Mouse (Mus musculus) lung, embryonic 15.5 days (tissue): ENCODE data around the gene Rbm15b. TPM values are rescaled to one million over a fixed set of nuclear protein-coding genes. Genes with fewer than 3 reads are reported as not detected.

ENCODE experiments used
- ATAC-seq: fragments of 200-750 bp; cut with Nextera tagmentation; 2 replicates; pipeline ENCODE4 v1.8.0; 2017; ENCODE audit warnings: moderate number of reproducible peaks, borderline replicate concordance; ENCODE audit not compliant: low FRiP score, low TSS enrichment; ENCODE audit errors: extremely low read depth
- H3K27ac ChIP-seq: fragments of 300-500 bp; sonication (generic); 2 replicates; pipeline ENCODE4 v1.5.1; 2015; ENCODE audit warnings: moderate library complexity, mild to moderate bottlenecking, inconsistent platforms
- H3K27me3 ChIP-seq: fragments of 300-500 bp; sonication (generic); 2 replicates; pipeline ENCODE4 v1.6.1; 2015; ENCODE audit warnings: inconsistent platforms
- H3K36me3 ChIP-seq: fragments of 300-500 bp; sonication (generic); 2 replicates; pipeline ENCODE4 v1.6.1; 2015; ENCODE audit warnings: inconsistent platforms
- H3K4me1 ChIP-seq: fragments of 300-500 bp; sonication (generic); 2 replicates; pipeline ENCODE4 v1.6.1; 2015; ENCODE audit warnings: inconsistent platforms
- H3K4me2 ChIP-seq: fragments of 300-500 bp; sonication (generic); 2 replicates; pipeline ENCODE4 v1.6.1; 2015; ENCODE audit warnings: inconsistent platforms, mild to moderate bottlenecking, moderate library complexity
- H3K4me3 ChIP-seq: fragments of 300-500 bp; sonication (generic); 2 replicates; pipeline ENCODE4 v1.5.1; 2015; ENCODE audit warnings: mild to moderate bottlenecking, inconsistent platforms
- H3K9ac ChIP-seq: fragments of 300-500 bp; sonication (generic); 2 replicates; pipeline ENCODE4 v1.6.1; 2015; ENCODE audit warnings: inconsistent platforms
- H3K9me3 ChIP-seq: fragments of 300-500 bp; sonication (generic); 2 replicates; pipeline ENCODE4 v1.6.1; 2016; ENCODE audit warnings: inconsistent platforms
- WGBS: fragments of 180-500 bp; shearing (Covaris S2); methylation state at CpG from one replicate; pipeline ENCODE4 v1.1.7; 2015; 5-methylcytosine and 5-hydroxymethylcytosine counted together
- polyA plus RNA-seq: library from polyadenylated mRNA; unstranded; fragments of >200 nt; fragmentation: Nextera tagmentation; extraction: Ambion mirVana; gene quantifications from 2 replicates; pipeline ENCODE4 v1.2.1, GENCODE M21; 2015

Gene Rbm15b
- polyA plus RNA-seq, 1 experiment from 2014 or later, result 11.5 TPM

DNA sequence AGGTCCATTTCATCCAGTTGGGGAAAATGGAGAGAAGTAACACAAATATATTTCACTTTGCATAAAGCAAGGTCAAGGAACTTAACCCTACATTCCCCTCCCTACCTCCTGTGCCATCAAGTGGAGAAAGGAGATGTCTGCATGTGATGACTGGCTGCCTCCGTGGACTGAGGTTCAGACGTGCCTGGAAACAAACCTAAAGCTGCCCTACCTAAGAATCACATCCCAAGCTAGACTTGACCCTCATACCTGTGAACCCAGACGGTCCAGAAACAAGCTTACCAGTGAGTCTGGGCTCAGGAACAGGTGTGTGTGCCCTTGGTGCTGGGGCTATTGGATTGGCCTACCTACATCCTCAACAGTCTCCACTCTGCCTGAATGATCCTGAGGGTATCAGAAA, 6.1 kb upstream of the Rbm15b start:
- no peak for ATAC-seq
- no peak overlapping the region for H3K9ac ChIP-seq
- peaks cover 20% of the 10 kb centered on the region for H3K36me3 ChIP-seq
- no peaks in the 10 kb centered on the region for H3K27me3 ChIP-seq
- no peaks in the 10 kb centered on the region for H3K9me3 ChIP-seq
- no peak overlapping the region; the same call in 1 of the 2 replicates for H3K4me3 ChIP-seq
- H3K4me1 ChIP-seq, result peaks cover 32% of the 10 kb centered on the region
- H3K27ac ChIP-seq, result no peak overlapping the region
- WGBS, result 51% methylated on average over 3 of the region's 3 CpGs
- H3K4me2 ChIP-seq, result no peak overlapping the region

DNA sequence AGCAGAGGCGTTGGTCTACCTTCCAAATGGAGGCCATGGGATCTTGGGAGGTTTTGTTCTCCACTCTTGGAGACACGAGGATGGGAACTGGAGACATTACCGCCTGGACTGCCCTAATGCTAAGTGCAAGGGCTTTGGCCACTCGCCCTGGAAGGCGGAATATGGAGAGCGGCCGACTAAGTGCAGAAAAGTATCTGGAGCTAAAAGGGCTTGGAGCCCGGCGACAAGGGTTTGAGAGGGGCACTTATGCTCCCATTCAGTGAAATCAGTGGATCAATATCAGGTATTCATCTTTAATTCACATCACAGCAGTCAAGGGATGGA, 5.3 kb upstream of the Rbm15b start:
- ATAC-seq, result no peak
- no peaks in the 10 kb centered on the region for H3K9me3 ChIP-seq
- peak overlapping the region; percentile 91 for H3K4me3 ChIP-seq
- H3K4me2 ChIP-seq, result peak overlapping the region; percentile 85
- peak overlapping the region; percentile 97 for H3K27ac ChIP-seq
- H3K27me3 ChIP-seq, result no peaks in the 10 kb centered on the region
- 0% methylated on average over 9 of the region's 9 CpGs for WGBS
- H3K9ac ChIP-seq, result peak overlapping the region; percentile 80
- peaks cover 24% of the 10 kb centered on the region for H3K36me3 ChIP-seq
- H3K4me1 ChIP-seq, result peaks cover 40% of the 10 kb centered on the region

GRCm38 (mm10) chr9:106891829-106892551, 4.8 kb upstream of the Rbm15b start, which contains the start of gene Manf:
Manf (minus strand) TSS chr9:106891979.
- whole genome bisulfite sequencing, result 0% methylated on average over 59 of the region's 59 CpGs
- no peaks in the 10 kb centered on the region for H3K27me3 ChIP-seq
- ATAC-seq, result peak; percentile 99
- peaks cover 43% of the 10 kb centered on the region for H3K4me1 ChIP-seq
- H3K4me2 ChIP-seq, result peak within 1 kb of the TSS; percentile 85
- H3K9me3 ChIP-seq, result no peaks in the 10 kb centered on the region
- H3K36me3 ChIP-seq, result peaks cover 24% of the 10 kb centered on the region
- H3K4me3 ChIP-seq, result peak within 1 kb of the TSS; percentile 91
- peak within 1 kb of the TSS; percentile 92 for H3K9ac ChIP-seq
- H3K27ac ChIP-seq, result peak within 1 kb of the TSS; percentile 97

GRCm38 (mm10) chr9:106891341-106891741, 4.1 kb upstream of the Rbm15b start:
- Histone ChIP-seq H3K9ac (peak overlapping the region; percentile 92), H3K4me1 (peaks cover 43% of the 10 kb centered on the region), H3K4me3 (peak overlapping the region; percentile 91), H3K4me2 (peak overlapping the region; percentile 56), H3K27ac (peak overlapping the region; percentile 85), H3K27me3 (no peaks in the 10 kb centered on the region), H3K36me3 (peaks cover 24% of the 10 kb centered on the region), H3K9me3 (no peaks in the 10 kb centered on the region)
- WGBS, result under 1% methylated on average over 17 of the region's 17 CpGs
- no peak for ATAC-seq

DNA sequence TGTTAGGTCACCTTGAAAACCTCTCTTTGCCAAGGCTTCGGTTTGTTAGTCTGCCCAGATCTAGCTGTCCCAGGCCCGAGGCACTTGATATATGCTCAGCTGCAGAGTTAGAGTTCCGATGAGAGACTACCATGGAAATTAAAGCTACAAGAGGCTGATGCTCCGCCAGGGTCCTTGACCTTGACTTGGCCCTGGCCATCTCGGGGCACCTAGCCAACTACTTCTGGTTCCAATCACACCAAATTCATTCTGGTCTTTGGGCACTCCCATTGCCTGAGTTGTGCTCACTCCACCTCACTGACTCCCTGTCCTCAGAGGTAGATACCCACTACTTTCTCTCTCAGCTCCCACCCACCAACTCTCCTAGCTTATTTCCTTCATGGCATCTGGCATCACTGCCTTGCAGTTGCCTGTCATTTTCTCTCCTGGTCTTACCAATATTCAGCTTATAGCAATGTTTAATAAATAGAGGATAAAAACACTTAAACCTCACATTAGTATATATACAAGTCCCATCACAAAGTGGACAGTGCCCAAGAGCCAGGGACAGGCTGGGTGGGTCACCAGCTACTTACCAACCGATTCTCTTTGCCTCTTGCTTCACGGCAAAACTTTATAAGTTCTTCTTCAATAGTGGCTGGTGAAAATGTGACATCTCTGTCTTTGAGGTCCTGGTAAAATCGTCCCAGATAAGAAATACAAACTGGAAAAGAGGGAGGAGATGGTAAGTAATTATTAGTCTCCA, 3.4 kb upstream of the Rbm15b start:
- Histone ChIP-seq H3K4me3 (peak overlapping the region; percentile 91), H3K4me1 (peaks cover 46% of the 10 kb centered on the region), H3K27me3 (no peaks in the 10 kb centered on the region), H3K27ac (0 out of 2 replicates have a peak overlapping the region, but pooled peaks have one; percentile 85), H3K4me2 (peak overlapping the region; percentile 56), H3K9ac (peak overlapping the region; percentile 92), H3K36me3 (peaks cover 24% of the 10 kb centered on the region), H3K9me3 (no peaks in the 10 kb centered on the region)
- WGBS, result 44% methylated on average over 8 of the region's 8 CpGs
- no peak for ATAC-seq

GRCm38 (mm10) chr9:106889321-106889720, 2.1 kb upstream of the Rbm15b start:
- Histone ChIP-seq H3K4me2 (no peak overlapping the region), H3K9me3 (no peaks in the 10 kb centered on the region), H3K36me3 (peaks cover 24% of the 10 kb centered on the region), H3K4me3 (no peak overlapping the region), H3K27ac (no peak overlapping the region), H3K27me3 (no peaks in the 10 kb centered on the region), H3K4me1 (peaks cover 59% of the 10 kb centered on the region), H3K9ac (no peak overlapping the region)
- WGBS, result 71% methylated on average over 9 of the region's 9 CpGs
- ATAC-seq, result no peak

DNA sequence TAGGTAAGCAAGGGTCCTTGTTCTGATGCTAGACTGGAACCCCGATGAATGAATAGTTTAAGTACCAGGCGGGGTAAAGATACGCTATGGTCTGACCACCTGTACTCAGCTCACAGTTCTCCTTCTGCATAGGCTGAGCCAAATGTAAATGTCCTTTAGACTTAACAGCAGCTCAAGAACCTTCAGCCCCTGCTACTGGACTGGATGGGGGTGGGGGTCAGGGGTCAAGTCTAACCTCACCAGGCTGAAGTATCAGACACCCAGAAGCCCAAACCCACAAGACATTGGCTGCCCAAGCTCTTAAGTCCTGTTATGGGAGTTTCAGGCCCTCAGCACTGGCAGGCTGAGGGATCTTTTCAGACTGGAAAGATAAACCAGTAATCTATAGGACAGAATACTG, 1.1 kb upstream of the Rbm15b start:
- Histone ChIP-seq H3K27ac (no peak overlapping the region), H3K4me1 (peaks cover 67% of the 10 kb centered on the region), H3K9ac (no peak overlapping the region), H3K36me3 (peaks cover 29% of the 10 kb centered on the region), H3K4me2 (no peak overlapping the region), H3K27me3 (no peaks in the 10 kb centered on the region), H3K4me3 (no peak overlapping the region), H3K9me3 (no peaks in the 10 kb centered on the region)
- WGBS, result 89% methylated on average over 3 of the region's 3 CpGs
- no peak for ATAC-seq

DNA sequence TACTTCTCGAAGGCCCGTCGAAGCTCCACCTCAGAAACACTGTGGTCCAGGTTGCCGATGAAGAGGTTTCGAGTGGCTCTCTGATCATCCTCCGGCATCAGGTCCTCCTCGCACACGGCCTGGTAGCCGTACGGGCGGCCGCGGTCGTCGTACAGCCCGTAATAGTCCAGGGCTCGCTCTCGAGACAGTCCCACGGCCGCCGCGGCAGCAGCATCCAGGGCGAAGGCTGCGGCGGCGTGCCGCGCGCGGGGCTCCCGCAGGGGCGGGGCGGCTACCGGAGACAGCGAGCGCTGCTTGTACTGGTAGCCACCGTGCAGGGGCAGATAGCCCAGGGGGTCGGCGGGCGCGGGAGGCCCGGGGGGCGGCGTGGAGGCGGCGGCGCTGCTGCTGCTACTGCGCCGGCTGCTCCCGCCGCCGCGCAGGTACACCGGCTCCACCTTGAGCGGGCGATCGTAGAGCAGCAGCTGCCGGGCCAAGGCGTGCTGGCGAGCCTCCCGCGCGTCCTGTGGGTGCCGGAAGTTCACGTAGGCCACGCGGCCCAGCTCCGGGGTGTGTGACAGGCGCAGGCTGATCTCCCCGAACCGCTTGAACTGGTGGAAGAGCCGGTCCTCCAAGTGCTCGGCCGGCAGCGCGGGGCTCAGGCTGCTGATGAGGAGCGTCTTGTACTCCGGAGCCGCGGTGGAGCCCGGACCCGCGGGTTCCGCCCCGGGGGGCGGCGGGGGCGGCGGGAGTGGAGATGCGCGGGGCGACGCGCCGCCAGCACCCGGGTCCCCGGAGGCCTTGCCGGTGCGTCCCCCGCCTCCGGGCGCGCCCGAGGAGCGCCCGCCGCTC, 1.1 kb downstream of the Rbm15b start:
- Histone ChIP-seq H3K4me3 (peak overlapping the region; percentile 77), H3K36me3 (peaks cover 51% of the 10 kb centered on the region), H3K9ac (peak overlapping the region; percentile 87), H3K4me2 (peak overlapping the region; percentile 95), H3K27me3 (no peaks in the 10 kb centered on the region), H3K9me3 (no peaks in the 10 kb centered on the region), H3K4me1 (peaks cover 67% of the 10 kb centered on the region), H3K27ac (peak overlapping the region; percentile 83)
- 0 out of 2 replicates have a peak, but pooled peaks have one; percentile 1 for ATAC-seq
- WGBS, result under 1% methylated on average over 91 of the region's 107 CpGs

DNA sequence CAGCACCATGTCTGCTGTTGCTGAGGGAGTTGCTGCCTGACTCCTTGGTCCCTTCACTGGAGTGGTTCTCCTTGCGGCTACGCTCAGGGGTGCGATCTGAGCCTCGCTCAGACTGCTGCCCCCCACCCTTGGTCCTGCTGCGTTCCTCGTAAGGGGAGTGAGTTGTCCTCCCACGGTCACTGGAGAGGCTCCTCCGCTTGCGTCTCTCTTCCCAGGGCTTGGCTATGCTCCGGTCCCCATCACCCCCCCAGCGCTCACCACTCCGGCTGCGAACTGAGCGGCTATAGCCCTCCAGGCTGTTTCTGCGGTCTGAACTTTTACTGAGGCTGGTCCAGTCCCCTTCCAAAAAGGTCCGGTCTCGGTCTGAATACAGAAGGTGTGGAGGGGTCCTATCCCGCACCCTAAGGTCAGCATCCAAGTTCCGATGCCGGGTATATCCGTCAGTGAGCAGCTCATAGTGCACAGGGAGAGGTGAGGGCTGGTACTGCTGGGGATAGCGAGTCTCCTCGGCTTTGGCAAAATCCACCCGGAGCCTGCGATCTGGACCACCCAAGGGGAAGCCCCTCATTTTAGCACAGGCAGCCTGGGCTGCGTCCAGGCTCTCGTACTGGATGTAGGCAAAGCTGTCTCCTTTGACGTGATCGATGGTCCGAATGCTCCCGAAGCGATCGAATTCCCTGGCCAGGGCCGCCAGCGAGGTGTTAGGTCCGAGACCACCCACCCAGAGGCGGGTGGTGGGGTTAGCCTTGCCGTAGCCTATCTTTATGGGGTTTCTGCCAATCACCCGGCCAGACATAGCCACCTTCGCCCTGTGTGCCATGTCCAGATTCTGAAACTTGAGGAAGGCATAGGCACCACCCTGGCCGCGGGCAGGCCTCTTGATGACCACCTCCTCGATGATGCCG, 2.0 kb downstream of the Rbm15b start:
- peak overlapping the region; percentile 77 for H3K4me3 ChIP-seq
- ATAC-seq, result no peak
- peak overlapping the region; percentile 87 for H3K9ac ChIP-seq
- peaks cover 51% of the 10 kb centered on the region for H3K36me3 ChIP-seq
- no peaks in the 10 kb centered on the region for H3K27me3 ChIP-seq
- peaks cover 58% of the 10 kb centered on the region for H3K4me1 ChIP-seq
- no peak overlapping the region for H3K27ac ChIP-seq
- WGBS, result 6% methylated on average over 44 of the region's 44 CpGs
- H3K9me3 ChIP-seq, result no peaks in the 10 kb centered on the region
- peak overlapping the region; percentile 95 for H3K4me2 ChIP-seq

GRCm38 (mm10) chr9:106884306-106884705, 2.9 kb downstream of the Rbm15b start:
- Histone ChIP-seq H3K4me2 (peak overlapping the region; percentile 95), H3K9ac (peak overlapping the region; percentile 87; the same call in 1 of the 2 replicates), H3K4me1 (peaks cover 49% of the 10 kb centered on the region), H3K36me3 (peaks cover 48% of the 10 kb centered on the region), H3K27ac (no peak overlapping the region), H3K4me3 (peak overlapping the region; percentile 77), H3K9me3 (no peaks in the 10 kb centered on the region), H3K27me3 (no peaks in the 10 kb centered on the region)
- ATAC-seq, result no peak
- 15% methylated on average over 16 of the region's 16 CpGs for WGBS

GRCm38 (mm10) chr9:106883085-106883484, 4.1 kb downstream of the Rbm15b start:
- Histone ChIP-seq H3K4me1 (peaks cover 41% of the 10 kb centered on the region), H3K27ac (no peak overlapping the region), H3K9me3 (no peaks in the 10 kb centered on the region), H3K4me3 (no peak overlapping the region), H3K36me3 (peaks cover 45% of the 10 kb centered on the region), H3K27me3 (no peaks in the 10 kb centered on the region), H3K9ac (no peak overlapping the region), H3K4me2 (peak overlapping the region; percentile 95; the same call in 1 of the 2 replicates)
- ATAC-seq, result no peak
- 67% methylated on average over 3 of the region's 3 CpGs for WGBS
